Mouse (Mus musculus) kidney, postnatal 0 days (tissue): Measurements from ENCODE around the gene Olfr665. TPM values are rescaled to one million over a fixed set of nuclear protein-coding genes. Genes with fewer than 3 reads are reported as not detected.
"Not testable (repeated sequence)": the region's sequence is repeated elsewhere in the genome, so short reads cannot be mapped to it uniquely, and the experiment has no call there.

Experiments
- ATAC-seq: fragments of 200-750 bp; cut with Nextera tagmentation; replicated peaks from 2 replicates; pipeline ENCODE4 v1.8.0; 2017; ENCODE audit warnings: low read depth, moderate number of reproducible peaks, moderate TSS enrichment, moderate library complexity; ENCODE audit not compliant: low FRiP score
- DNase-seq: peaks from one replicate; pipeline ENCODE4 v3.0.0-alpha.2; 2016; ENCODE audit warnings: low spot score
- H3K27ac ChIP-seq: fragments of 300-500 bp; sonication (generic); 2 replicates; pipeline ENCODE4 v1.5.1; 2014; ENCODE audit warnings: mild to moderate bottlenecking
- H3K27me3 ChIP-seq: fragments of 300-500 bp; sonication (generic); 2 replicates; pipeline ENCODE4 v1.6.1; 2014; ENCODE audit warnings: low read length, mixed read lengths; ENCODE audit not compliant: insufficient read depth
- H3K36me3 ChIP-seq: fragments of 300-500 bp; sonication (generic); 2 replicates; pipeline ENCODE4 v1.6.1; 2014; ENCODE audit warnings: low read length, mixed read lengths; ENCODE audit not compliant: insufficient read depth
- H3K4me1 ChIP-seq: fragments of 300-500 bp; sonication (generic); replicated peaks from 2 replicates; pipeline ENCODE4 v1.6.1; 2014; ENCODE audit warnings: antibody characterized with exemption, low read length, mixed read lengths; ENCODE audit not compliant: insufficient read depth
- H3K4me2 ChIP-seq: fragments of 300-500 bp; sonication (generic); 2 replicates; pipeline ENCODE4 v1.6.1; 2014; ENCODE audit warnings: mild to moderate bottlenecking, low read length, moderate library complexity, mixed read lengths
- H3K4me3 ChIP-seq: fragments of 300-500 bp; sonication (generic); replicated peaks from 2 replicates; pipeline ENCODE4 v1.5.1; 2014; ENCODE audit warnings: low read depth, low read length
- H3K9ac ChIP-seq: fragments of 300-500 bp; sonication (generic); 2 replicates; pipeline ENCODE4 v1.6.1; 2014; ENCODE audit warnings: low read depth, low read length
- H3K9me3 ChIP-seq: fragments of 300-500 bp; sonication (generic); replicated peaks from 2 replicates; pipeline ENCODE4 v1.6.1; 2016; ENCODE audit warnings: low read length, inconsistent platforms, mixed read lengths
- CTCF ChIP-seq: IDR thresholded peaks from 2 replicates; pipeline ENCODE4 v1.5.1; 2016; ENCODE audit warnings: antibody characterized with exemption, low read depth, mild to moderate bottlenecking, moderate library complexity
- WGBS: fragments of 180-500 bp; shearing (Covaris S2); extraction: QIAGEN DNeasy Blood & Tissue Kit; methylation state at CpG from one replicate; pipeline ENCODE4 v1.1.7; 2014; 5-methylcytosine and 5-hydroxymethylcytosine counted together
- polyA plus RNA-seq: library from polyadenylated mRNA; unstranded; fragments of >200 nt; fragmentation: Nextera tagmentation; extraction: Ambion mirVana; gene quantifications from 2 replicates; pipeline ENCODE4 v1.2.1, GENCODE M21; 2015

Olfr665 gene
- polyA plus RNA-seq, result not detected in 2 replicates

GRCm38 (mm10) chr7:104877731-104878130 lies at the start of gene Olfr665:
TSS of gene Olfr665 (plus strand) at chr7:104878031.
- H3K9me3 ChIP-seq, result no peaks in the 10 kb centered on the region
- no peak within 1 kb of the TSS for H3K27ac ChIP-seq
- H3K27me3 ChIP-seq, result no peaks in the 10 kb centered on the region
- no peak within 1 kb of the TSS for H3K4me3 ChIP-seq
- H3K9ac ChIP-seq, result no peak within 1 kb of the TSS
- DNase-seq (no peak), ATAC-seq (no peak)
- H3K4me2 ChIP-seq, result no peak within 1 kb of the TSS
- no peak for TF ChIP-seq CTCF
- no peaks in the 10 kb centered on the region for H3K36me3 ChIP-seq
- 40% methylated on average over 1 of the region's 1 CpGs for WGBS
- no peaks in the 10 kb centered on the region for H3K4me1 ChIP-seq

DNA sequence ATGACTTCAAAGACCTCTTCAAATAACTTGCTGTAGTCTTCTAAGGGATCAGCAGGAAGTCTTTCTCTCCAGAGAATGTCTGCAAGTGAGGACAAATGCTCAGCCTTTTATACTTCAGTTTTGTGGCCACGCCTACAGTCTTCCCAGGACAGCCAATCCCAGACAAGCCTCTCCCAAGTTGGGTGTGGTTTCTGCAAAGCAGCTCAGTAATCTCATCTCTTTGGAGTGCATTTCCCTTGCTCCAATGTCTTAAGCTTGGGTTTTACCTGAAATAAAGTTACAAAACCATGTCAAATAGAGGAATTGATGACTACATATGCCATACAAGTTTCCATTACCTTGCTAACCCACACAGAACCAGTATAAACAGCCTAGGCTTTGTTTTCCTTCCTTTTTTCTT lies 35.3 kb upstream of the Olfr665 start, which contains the start of gene Usp17lb:
TSS of gene Usp17lb (minus strand) at position 101 of the 400 bp plus-strand sequence.
- Histone ChIP-seq H3K9me3 (no peaks in the 10 kb centered on the region), H3K27ac (no peak within 1 kb of the TSS), H3K36me3 (no peaks in the 10 kb centered on the region), H3K9ac (no peak within 1 kb of the TSS), H3K4me3 (no peak within 1 kb of the TSS), H3K27me3 (no peaks in the 10 kb centered on the region), H3K4me1 (no peaks in the 10 kb centered on the region), H3K4me2 (no peak within 1 kb of the TSS)
- no peak for TF ChIP-seq CTCF
- no peak for ATAC-seq
- DNase-seq, result no peak
- 69% methylated on average over 1 of the region's 1 CpGs for WGBS

DNA sequence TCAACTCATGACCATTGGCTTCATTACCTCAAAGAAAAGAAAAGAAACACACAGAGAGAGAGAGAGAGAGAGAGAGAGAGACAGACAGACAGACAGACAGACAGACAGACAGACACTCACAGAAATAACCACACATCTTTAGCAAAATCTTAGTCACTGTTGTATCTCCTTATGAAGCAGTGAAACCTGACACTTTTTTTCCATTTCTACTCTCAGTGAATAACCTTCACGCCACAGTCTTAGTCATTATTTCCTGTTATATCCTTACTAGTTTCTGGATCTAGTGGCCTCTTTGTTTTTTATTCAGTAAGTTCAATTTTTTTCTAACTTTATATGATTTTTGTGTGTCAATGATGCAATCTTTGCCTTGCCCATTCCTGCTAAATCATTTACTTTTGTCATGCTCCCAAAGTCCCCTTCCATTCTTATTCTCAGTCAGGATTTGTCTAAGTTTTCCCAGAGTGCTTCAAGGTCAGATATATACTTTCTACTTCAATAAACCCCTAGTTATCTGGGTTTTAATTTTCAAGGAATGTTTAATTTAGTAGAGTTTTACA lies 34.0 kb upstream of the Olfr665 start:
- no peak overlapping the region for H3K9ac ChIP-seq
- WGBS, result 79% methylated on average over 1 of the region's 1 CpGs
- no peak overlapping the region for H3K4me3 ChIP-seq
- H3K4me1 ChIP-seq, result no peaks in the 10 kb centered on the region
- no peak overlapping the region for H3K27ac ChIP-seq
- no peak overlapping the region for H3K4me2 ChIP-seq
- DNase-seq, result no peak
- no peaks in the 10 kb centered on the region for H3K27me3 ChIP-seq
- ATAC-seq, result no peak
- TF ChIP-seq CTCF, result no peak
- no peaks in the 10 kb centered on the region for H3K9me3 ChIP-seq
- no peaks in the 10 kb centered on the region for H3K36me3 ChIP-seq

- H3K4me2 ChIP-seq, DNase-seq, H3K9ac ChIP-seq, H3K4me3 ChIP-seq, ATAC-seq, H3K4me1 ChIP-seq, H3K27ac ChIP-seq, H3K9me3 ChIP-seq, H3K36me3 ChIP-seq, H3K27me3 ChIP-seq: not testable (repeated sequence)
- WGBS, result 82% methylated on average over 2 of the region's 2 CpGs
Observed at GRCm38 (mm10) chr7:104851546-104851945, 26.3 kb upstream of the Olfr665 start.

- H3K36me3 ChIP-seq, result no peaks in the 10 kb centered on the region
- no peaks in the 10 kb centered on the region for H3K9me3 ChIP-seq
- DNase-seq (no peak), ATAC-seq (no peak)
- no peaks in the 10 kb centered on the region for H3K4me1 ChIP-seq
- H3K4me2 ChIP-seq, result no peak overlapping the region
- no peak overlapping the region for H3K9ac ChIP-seq
- no peak overlapping the region for H3K4me3 ChIP-seq
- H3K27me3 ChIP-seq, result no peaks in the 10 kb centered on the region
- TF ChIP-seq CTCF, result no peak
- no peak overlapping the region for H3K27ac ChIP-seq
- 74% methylated on average over 3 of the region's 3 CpGs for WGBS
Observed at GRCm38 (mm10) chr7:104855248-104855750, 22.5 kb upstream of the Olfr665 start.

GRCm38 (mm10) chr7:104856709-104857108 lies 21.1 kb upstream of the Olfr665 start, which contains the start of gene Usp17la:
TSS of gene Usp17la (plus strand) at chr7:104857009.
- not testable (repeated sequence) for H3K4me3 ChIP-seq, H3K4me1 ChIP-seq, H3K27ac ChIP-seq, H3K36me3 ChIP-seq, DNase-seq, H3K27me3 ChIP-seq, H3K9ac ChIP-seq, ATAC-seq, H3K9me3 ChIP-seq, H3K4me2 ChIP-seq
- WGBS, result 76% methylated on average over 2 of the region's 2 CpGs

DNA sequence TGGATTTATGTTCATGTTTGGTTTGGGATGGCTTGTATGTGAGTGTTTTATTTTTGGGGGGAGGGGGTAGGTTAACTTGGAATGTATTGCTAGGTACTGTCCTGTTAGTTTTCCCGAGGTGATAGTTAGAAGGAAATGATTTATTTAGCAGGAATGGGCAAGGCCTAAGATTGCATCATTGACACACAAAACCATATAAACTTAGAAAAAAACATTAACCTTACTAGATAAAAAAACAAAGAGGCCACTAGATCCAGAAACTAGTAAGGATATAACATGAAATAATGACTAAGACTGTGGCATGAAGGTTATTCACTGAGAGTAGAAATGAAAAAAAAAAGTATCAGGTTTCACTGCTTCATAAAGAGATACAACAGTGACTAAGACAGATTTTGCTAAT lies 20.1 kb upstream of the Olfr665 start:
- Histone ChIP-seq H3K4me3 (no peak overlapping the region), H3K27ac (no peak overlapping the region), H3K9me3 (no peaks in the 10 kb centered on the region), H3K36me3 (no peaks in the 10 kb centered on the region), H3K4me1 (no peaks in the 10 kb centered on the region), H3K4me2 (no peak overlapping the region), H3K27me3 (no peaks in the 10 kb centered on the region), H3K9ac (no peak overlapping the region)
- TF ChIP-seq CTCF, result no peak
- WGBS, result 41% methylated on average over 1 of the region's 1 CpGs
- DNase-seq (no peak), ATAC-seq (no peak)
